Mouse (Mus musculus) lung, adult 2 months (tissue): ENCODE results near the gene Olfr818. TPM values are rescaled to one million over a fixed set of nuclear protein-coding genes. Genes with fewer than 3 reads are reported as not detected.
"Not testable (repeated sequence)": the region's sequence is repeated elsewhere in the genome, so short reads cannot be mapped to it uniquely, and the experiment has no call there.

Experiments used
- DNase-seq: peaks from one replicate; pipeline ENCODE4 v3.0.0; 2022
- H3K4me1 ChIP-seq: fragments of 200-500 bp; 2 replicates; pipeline ENCODE4 v1.6.1; 2011; ENCODE audit warnings: low read length; ENCODE audit not compliant: control insufficient read depth, insufficient read depth
- H3K4me3 ChIP-seq: fragments of 200-500 bp; replicated peaks from 2 replicates; pipeline ENCODE3; 2011; ENCODE audit warnings: low read depth, mild to moderate bottlenecking, control low read depth, low read length; ENCODE audit errors: extremely low read depth
- CTCF ChIP-seq: fragments of 200-500 bp; IDR thresholded peaks from 2 replicates; pipeline ENCODE4 v1.5.1; 2011; ENCODE audit warnings: mild to moderate bottlenecking, low read length, control low read depth; ENCODE audit not compliant: insufficient read depth
- POLR2A ChIP-seq: fragments of 200-500 bp; IDR thresholded peaks from 2 replicates; pipeline ENCODE4 v1.6.1; 2011; ENCODE audit warnings: low read depth, mild to moderate bottlenecking, control low read depth, low read length, borderline replicate concordance; ENCODE audit errors: extremely low read depth
- WGBS: fragments of 180-500 bp; shearing (Covaris S2); methylation state at CpG from one replicate; pipeline ENCODE4 v1.1.7; 2018; 5-methylcytosine and 5-hydroxymethylcytosine counted together
- polyA plus RNA-seq: library from polyadenylated mRNA; depleted of rRNA; stranded (reverse); fragments of >200 nt; gene quantifications from 2 replicates; pipeline ENCODE4 v1.2.3, GENCODE M21; 2012; rRNA removed

Gene Olfr818
- polyA plus RNA-seq: not detected in 2 replicates

DNA sequence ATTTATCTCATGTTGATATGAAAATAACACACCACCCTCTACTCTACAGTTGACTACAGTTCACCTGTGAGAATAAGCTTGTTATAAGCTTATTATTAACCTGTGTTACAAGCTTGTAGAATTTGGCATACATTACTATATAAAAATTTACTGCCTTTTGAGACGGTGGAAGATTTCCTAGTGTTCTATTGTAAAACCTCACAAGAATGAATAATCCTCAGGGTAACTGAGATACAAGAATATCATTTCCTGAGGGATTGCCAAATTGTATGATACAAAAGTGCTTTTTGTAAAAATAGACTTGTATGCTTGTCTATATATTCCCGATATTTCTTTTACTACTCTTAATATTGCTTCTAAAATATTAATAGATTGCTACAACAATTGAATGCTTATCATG, at the start of gene Olfr818:
Olfr818 (minus strand) TSS at position 101 of the 400 bp plus-strand sequence.
- 90% methylated on average over 2 of the region's 2 CpGs for WGBS
- no peak for TF ChIP-seq CTCF

DNA sequence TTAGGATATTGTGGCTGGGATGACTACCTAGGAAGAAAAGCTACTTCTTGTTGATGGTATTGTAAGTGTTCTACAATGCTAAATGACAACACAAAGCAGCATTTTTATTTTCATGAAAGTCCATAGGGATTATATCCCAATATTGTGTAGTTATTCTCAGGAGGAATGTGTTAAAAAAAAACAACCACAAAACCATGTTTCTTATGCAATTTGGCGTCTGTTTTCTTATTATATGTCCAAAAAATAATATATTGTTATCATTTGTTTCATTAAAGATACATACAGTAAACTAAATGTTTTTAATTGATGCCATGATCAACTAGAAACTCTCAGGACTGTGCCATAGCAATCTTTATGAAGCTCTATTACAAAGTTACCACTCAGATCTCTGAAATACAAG, 36.1 kb upstream of the Olfr818 start, which contains the start of gene Gm10310:
Gm10310 (minus strand) TSS at position 101 of the 400 bp plus-strand sequence.
- DNase-seq, H3K4me3 ChIP-seq, H3K4me1 ChIP-seq: not testable (repeated sequence)
- no CpG with 5 or more reads among the region's 1 CpGs for WGBS

More for the DNA sequence above, at the start of gene Olfr818:
- no peak within 1 kb of the TSS for H3K4me3 ChIP-seq
- no peaks in the 10 kb centered on the region for H3K4me1 ChIP-seq
- DNase-seq: no peak

DNA sequence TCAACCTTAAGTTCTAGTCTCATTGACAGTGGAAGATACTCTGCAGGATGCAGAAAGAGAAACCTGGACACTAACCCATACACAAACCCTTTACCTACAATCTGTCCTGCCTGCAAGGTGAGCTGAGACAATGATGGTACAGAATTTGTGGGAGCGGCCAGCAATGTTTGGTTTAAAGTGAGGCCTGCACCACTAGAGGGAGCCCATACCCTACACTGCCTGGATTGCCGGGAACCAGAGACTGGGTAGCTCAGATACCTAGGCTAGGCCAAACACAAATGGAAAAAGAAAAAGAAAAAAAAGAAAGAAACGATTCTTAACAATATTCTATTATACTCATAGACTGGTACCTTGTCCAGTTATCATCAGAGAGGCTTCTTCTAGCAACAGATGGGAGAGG, 33.0 kb upstream of the Olfr818 start:
- H3K4me3 ChIP-seq, DNase-seq, H3K4me1 ChIP-seq: not testable (repeated sequence)
- no CpG with 5 or more reads among the region's 3 CpGs for WGBS

DNA sequence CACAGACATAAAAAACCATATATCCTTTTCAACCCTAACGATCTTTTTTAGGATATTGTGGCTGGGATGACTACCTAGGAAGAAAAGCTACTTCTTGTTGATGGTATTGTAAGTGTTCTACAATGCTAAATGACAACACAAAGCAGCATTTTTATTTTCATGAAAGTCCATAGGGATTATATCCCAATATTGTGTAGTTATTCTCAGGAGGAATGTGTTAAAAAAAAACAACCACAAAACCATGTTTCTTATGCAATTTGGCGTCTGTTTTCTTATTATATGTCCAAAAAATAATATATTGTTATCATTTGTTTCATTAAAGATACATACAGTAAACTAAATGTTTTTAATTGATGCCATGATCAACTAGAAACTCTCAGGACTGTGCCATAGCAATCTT, 27.1 kb upstream of the Olfr818 start, which contains the start of gene Olfr247:
Olfr247 (minus strand) TSS at position 101 of the 400 bp plus-strand sequence.
- no CpG with 5 or more reads among the region's 2 CpGs for WGBS
- not testable (repeated sequence) for H3K4me1 ChIP-seq, DNase-seq, H3K4me3 ChIP-seq

DNA sequence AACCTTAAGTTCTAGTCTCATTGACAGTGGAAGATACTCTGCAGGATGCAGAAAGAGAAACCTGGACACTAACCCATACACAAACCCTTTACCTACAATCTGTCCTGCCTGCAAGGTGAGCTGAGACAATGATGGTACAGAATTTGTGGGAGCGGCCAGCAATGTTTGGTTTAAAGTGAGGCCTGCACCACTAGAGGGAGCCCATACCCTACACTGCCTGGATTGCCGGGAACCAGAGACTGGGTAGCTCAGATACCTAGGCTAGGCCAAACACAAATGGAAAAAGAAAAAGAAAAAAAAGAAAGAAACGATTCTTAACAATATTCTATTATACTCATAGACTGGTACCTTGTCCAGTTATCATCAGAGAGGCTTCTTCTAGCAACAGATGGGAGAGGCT, 24.1 kb upstream of the Olfr818 start:
- WGBS: no CpG with 5 or more reads among the region's 3 CpGs
- H3K4me1 ChIP-seq, H3K4me3 ChIP-seq, DNase-seq: not testable (repeated sequence)

DNA sequence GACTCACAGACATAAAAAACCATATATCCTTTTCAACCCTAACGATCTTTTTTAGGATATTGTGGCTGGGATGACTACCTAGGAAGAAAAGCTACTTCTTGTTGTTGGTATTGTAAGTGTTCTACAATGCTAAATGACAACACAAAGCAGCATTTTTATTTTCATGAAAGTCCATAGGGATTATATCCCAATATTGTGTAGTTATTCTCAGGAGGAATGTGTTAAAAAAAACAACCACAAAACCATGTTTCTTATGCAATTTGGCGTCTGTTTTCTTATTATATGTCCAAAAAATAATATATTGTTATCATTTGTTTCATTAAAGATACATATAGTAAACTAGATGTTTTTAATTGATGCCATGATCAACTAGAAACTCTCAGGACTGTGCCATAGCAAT, 18.3 kb upstream of the Olfr818 start, which contains the start of gene Olfr819:
Olfr819 (minus strand) TSS at position 101 of the 400 bp plus-strand sequence.
- DNase-seq, H3K4me3 ChIP-seq, H3K4me1 ChIP-seq: not testable (repeated sequence)
- WGBS: 65% methylated on average over 2 of the region's 2 CpGs

DNA sequence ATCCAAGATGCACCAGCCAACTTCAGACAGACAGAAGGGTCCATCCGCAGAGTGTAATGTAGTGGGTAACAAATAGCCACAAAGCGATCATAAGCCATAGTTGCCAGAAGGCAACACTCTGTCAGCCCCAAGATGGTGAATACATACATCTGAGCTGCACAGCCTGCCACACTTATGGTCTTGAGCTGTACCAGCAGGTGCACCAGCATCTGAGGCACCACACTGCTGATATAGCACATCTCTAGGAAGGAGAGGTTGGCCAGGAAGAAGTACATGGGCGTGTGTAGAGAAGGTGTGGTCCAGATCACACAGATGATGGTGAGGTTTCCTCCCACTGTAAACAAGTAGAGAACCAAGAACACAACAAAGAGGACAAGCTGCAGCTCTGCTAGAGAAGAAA, 17.3 kb upstream of the Olfr818 start:
- H3K4me1 ChIP-seq, DNase-seq, H3K4me3 ChIP-seq: not testable (repeated sequence)
- WGBS: 85% methylated on average over 2 of the region's 3 CpGs

DNA sequence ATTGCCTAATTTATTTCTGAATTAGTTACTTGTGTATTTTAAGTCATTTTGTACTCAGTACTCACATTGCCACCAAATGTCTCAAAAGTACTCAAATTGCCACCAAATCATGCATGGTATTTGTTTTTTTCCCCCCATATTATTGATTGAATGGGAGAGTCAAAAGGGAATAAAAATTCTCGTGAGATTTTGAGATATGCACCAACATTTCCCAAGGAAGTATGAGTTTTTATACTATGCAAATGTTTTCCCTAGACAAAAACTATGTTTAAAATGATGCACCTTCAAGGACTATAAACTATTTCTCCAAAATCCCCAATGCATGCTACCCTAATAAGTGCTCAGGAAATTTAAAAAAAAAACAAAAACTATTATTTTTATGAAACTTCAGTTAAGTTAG, 33.4 kb downstream of the Olfr818 start, which contains the start of gene Olfr816:
Olfr816 (minus strand) TSS at position 101 of the 400 bp plus-strand sequence.
- no peak within 1 kb of the TSS for H3K4me3 ChIP-seq
- DNase-seq: no peak
- TF ChIP-seq CTCF (no peak), POLR2A (no peak)
- no peaks in the 10 kb centered on the region for H3K4me1 ChIP-seq
- WGBS: 40% methylated on average over 1 of the region's 1 CpGs

DNA sequence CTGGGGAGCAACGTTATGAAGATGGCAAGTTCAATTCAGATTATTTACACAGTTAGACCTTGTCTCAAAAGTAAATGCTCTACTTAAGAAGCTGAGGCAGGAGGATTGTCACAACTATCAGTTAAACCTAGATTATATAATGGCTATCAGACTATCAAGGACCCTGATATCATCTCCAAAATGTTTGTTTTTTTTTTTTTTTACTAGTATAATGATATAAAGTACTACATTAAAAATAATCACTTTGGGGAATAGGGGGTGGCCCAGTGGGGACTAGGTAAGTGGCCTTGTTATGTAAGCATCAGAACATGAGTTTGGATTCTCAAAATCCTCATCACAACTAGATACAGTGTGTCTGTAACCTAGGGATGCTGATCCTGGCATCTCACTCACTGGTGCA, 43.1 kb downstream of the Olfr818 start, which contains the start of gene Olfr815:
Olfr815 (minus strand) TSS at position 101 of the 400 bp plus-strand sequence.
- H3K4me1 ChIP-seq, H3K4me3 ChIP-seq, DNase-seq: not testable (repeated sequence)
- WGBS: 42% methylated on average over 1 of the region's 1 CpGs

Other genes starting within 250 kb of the Olfr818 start
- gene Olfr804, start 245.9 kb downstream of the Olfr818 start, polyA plus RNA-seq: not detected in 2 replicates
- gene Olfr805, start 219.7 kb downstream of the Olfr818 start, polyA plus RNA-seq: not detected in 2 replicates
- gene Olfr806, start 207.2 kb downstream of the Olfr818 start, polyA plus RNA-seq: not detected in 2 replicates
- gene Olfr807, start 191.3 kb downstream of the Olfr818 start, polyA plus RNA-seq: not detected in 2 replicates
- gene Olfr808, start 183.6 kb downstream of the Olfr818 start, polyA plus RNA-seq: not detected in 2 replicates
- not detected in 2 replicates for gene Olfr809, start 174.5 kb downstream of the Olfr818 start, polyA plus RNA-seq
- not detected in 2 replicates for gene Olfr810, start 154.2 kb downstream of the Olfr818 start, polyA plus RNA-seq
- not detected in 2 replicates for gene Olfr811, start 144.7 kb downstream of the Olfr818 start, polyA plus RNA-seq
- gene Olfr812, start 103.0 kb downstream of the Olfr818 start, polyA plus RNA-seq: not detected in 2 replicates
- not detected in 2 replicates for gene Olfr813, start 93.7 kb downstream of the Olfr818 start, polyA plus RNA-seq
- not detected in 2 replicates for gene Olfr814, start 69.2 kb downstream of the Olfr818 start, polyA plus RNA-seq
- gene Olfr815, start 43.2 kb downstream of the Olfr818 start, polyA plus RNA-seq: not detected in 2 replicates
- gene Olfr816, start 33.5 kb downstream of the Olfr818 start, polyA plus RNA-seq: not detected in 2 replicates
- not detected in 2 replicates for gene Olfr819, start 18.2 kb upstream of the Olfr818 start, polyA plus RNA-seq
- gene Olfr247, start 27.0 kb upstream of the Olfr818 start, polyA plus RNA-seq: not detected in 2 replicates
- gene Gm10310, start 36.0 kb upstream of the Olfr818 start, polyA plus RNA-seq: not detected in 2 replicates
- not detected in 2 replicates for gene Olfr820, start 63.5 kb upstream of the Olfr818 start, polyA plus RNA-seq
- gene Olfr821, start 81.2 kb upstream of the Olfr818 start, polyA plus RNA-seq: not detected in 2 replicates
- not detected in 2 replicates for gene Olfr822, start 122.1 kb upstream of the Olfr818 start, polyA plus RNA-seq
- not detected in 2 replicates for gene Olfr823, start 166.3 kb upstream of the Olfr818 start, polyA plus RNA-seq
- not detected in 2 replicates for gene Olfr824, start 180.9 kb upstream of the Olfr818 start, polyA plus RNA-seq
- gene Olfr825, start 217.7 kb upstream of the Olfr818 start, polyA plus RNA-seq: not detected in 2 replicates
- gene Olfr826, start 235.1 kb upstream of the Olfr818 start, polyA plus RNA-seq: not detected in 2 replicates